Mouse (Mus musculus): ENCODE results near the gene Klhl2.

Gene Klhl2

DNA sequence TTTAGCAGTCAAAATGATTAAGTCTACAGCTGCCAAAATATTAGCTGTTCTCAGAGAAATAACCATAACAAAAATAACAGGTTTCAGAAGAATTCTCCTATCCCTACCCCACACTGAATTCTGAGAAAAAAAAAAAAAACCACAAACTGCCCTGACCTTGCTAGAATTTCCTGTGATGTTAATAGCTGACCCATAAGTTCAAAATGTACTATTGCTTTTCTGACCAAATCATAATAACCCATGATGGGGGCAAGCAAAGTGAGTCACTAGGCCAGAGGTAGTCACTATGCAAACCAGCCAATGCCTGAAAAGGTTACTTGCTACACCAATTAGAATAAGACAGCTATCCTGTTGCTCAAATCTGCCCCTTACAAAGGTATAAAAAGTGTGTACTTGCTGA is 142.3 kb downstream of the Klhl2 start:
- no peak for DNase-seq (ENCODE audit: extremely low read depth, low read depth, low spot score)

DNA sequence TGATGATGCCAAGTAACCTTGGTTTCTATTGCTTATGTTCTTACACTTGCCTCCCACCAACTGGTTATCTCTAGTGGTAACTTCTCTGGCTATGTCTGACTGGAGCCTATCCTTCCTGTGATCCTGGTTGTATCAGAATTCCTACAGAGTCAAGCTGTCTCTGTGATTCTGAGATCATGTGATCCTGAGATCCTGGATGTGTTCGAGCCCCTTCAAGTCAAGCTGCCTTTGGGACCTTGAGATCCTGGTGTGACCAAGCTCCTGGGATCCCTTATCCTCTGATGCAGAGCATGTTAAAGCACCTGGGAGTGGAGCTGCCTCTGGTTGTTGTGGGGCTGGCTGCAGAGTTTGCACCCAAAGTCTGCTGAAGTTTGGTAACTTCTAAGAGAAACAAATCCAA is 146.6 kb downstream of the Klhl2 start:
- no peak for DNase-seq (ENCODE audit: extremely low read depth, low read depth, low spot score)

DNA sequence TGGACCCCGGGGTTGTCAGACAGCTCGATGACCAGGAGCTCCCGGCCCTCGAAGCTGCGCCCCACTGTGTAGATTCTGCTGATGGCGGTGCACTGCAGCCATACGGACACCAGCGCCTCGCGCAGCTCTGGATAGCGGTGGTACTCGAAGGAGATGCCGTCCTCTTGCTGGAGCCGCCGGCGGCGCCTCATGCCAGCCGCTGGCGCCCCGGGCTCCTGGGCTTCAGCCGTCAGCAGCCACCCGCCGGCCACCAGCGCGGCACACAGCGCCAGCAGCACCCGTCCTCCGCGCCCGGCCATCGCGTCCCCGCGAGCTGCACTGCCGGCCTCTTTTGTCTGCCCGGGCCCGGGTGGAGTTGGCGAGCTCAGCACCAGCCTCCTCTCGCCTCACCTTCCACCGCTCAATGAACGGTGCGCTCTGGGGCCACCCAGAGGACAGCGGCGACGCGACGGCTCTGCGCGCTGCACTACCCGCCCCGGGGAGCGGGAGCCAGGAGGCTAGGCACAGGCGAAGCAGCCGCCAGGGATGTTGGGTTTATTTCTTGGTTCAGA is 157.1 kb downstream of the Klhl2 start, which contains the start of gene Cpe:
Gene Cpe (minus strand): TSS at position 404 of the 551 bp plus-strand sequence.
- DNase-seq (ENCODE audit: extremely low read depth, low read depth, low spot score), result no peak

DNA sequence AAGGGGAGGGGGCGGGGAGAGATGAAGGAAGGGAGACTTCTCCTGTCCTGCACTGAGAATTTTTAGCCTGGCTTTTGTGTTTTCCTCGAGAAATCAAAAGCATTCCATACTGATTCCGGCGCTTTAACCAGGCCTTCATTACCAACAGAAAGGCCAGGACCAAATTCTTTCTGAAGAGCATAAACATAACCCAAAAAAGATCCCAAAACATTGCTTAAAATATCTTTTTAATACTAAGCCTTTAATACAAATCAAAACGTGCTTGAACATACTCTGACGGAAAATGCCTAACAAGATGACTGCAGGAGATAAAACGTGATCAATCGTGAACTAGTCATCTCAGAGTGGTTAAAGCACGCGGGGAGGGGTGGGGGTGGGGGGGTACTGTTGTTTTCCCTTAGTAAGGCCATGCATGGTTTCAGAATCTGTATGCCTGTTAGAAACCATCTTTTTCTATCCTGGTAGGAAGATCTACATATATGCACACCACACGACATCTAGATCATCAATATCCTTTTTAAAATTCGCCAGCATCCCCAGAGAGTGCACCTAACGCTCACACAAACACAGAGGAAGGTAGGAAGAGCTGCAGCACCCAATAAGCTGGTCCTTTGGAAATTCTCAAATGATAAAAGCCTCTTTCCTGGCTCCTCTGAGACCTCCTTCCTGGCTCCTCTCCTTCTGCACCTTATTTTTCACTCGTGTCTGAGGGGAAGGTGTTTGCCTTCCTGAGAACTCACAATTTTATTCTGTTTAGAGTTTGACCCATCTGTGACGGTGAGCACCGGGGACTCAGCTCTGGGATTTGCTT is 158.0 kb downstream of the Klhl2 start:
- DNase-seq (ENCODE audit: extremely low read depth, low read depth, low spot score), result no peak

DNA sequence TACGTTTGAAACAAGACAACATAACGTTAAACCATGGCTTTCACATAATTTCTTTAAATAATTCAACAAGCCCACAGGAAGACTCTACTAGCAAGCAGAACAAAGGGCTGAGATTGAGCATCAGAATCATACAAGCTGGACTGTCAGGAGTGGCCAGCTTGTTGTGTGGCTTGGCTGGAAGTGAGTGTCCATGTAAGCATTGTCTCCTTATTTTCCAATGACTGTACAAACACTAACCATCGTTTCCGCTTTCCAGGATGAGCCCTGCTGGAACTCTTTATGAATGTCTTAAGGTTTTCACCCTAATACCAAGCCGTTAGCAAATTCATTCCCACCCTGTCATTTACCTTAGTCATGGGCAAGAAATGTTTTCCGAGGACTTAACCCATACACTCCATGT is 159.0 kb downstream of the Klhl2 start:
- DNase-seq (ENCODE audit: extremely low read depth, low read depth, low spot score), result no peak

DNA sequence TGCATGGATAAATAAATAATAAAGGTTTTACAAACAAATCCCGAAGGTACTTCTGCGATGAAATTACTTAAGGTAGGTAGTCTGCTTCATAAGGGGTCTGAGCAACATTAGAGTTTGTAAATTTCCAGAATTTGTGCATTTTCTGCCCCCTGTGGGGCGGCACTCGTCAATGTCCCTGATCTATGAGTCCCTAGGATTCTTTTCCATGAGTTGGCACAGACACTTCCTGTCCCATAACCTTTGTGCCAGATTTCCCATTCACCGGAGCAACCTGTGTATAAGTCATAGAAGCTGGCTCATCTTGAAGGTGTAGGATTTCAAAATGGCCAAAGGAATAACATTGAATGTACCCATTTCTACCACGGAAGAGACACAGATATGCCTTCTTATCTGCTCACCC is 159.5 kb downstream of the Klhl2 start:
- DNase-seq (ENCODE audit: extremely low read depth, low read depth, low spot score), result no peak
